Mouse (Mus musculus): ENCODE measurements around the gene Pdk1. TPM values are rescaled to one million over a fixed set of nuclear protein-coding genes. Genes with fewer than 3 reads are reported as not detected.

Pdk1 gene
- 40.4 and 43.6 TPM in 2 replicates for polyA plus RNA-seq (2014; fragmentation: Nextera tagmentation; extraction: Ambion mirVana)

DNA sequence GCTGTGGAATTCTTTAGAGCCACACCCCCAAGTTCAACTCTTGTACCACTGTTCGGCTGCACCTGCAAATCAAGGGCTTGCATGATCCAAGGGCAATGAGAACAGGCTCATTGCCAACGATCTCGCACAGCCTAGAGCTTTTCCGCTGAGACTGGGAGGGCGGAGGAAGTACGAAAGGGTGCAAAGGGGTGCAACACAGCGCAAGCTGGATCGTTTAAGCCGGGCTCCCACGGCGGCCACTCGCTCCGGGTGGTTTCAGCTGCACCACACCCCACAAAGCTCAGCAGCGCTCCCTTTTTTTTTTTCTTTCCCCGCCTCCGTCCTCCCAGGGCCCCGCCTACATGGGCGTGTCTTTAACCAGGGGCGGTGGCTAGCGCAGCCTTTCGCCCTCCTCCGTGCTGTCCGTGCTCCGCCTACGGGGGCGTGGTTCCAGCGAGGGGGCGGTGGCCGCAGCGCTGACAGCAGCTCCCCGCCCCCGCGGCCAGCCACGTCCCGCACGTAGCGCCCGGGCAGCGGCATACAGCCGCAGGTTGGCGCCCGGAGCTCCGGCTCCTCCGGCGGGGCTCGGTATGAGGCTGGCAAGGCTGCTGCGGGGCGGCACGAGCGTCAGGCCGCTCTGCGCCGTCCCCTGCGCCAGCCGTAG is at the start of gene Pdk1:
Pdk1 (plus strand) TSS at position 424 of the 643 bp plus-strand sequence.
- ATAC-seq (replicated peaks; ENCODE audit: low FRiP score), result peak; percentile 96
- 0% methylated on average over 53 of the region's 55 CpGs for WGBS
- peak; percentile 99 for DNase-seq (ENCODE audit: low spot score)
- Histone ChIP-seq H3K27ac (ENCODE audit: low read depth, low read length) (peak within 1 kb of the TSS; percentile 57; the same call in 1 of the 2 replicates), H3K4me2 (ENCODE audit: low read depth, low read length, severe bottlenecking) (peak within 1 kb of the TSS; percentile 93), H3K27me3 (ENCODE audit: control insufficient read depth, insufficient read depth, low read length) (no peaks in the 10 kb centered on the region), H3K9me3 (ENCODE audit: control insufficient read depth, low read length) (no peaks in the 10 kb centered on the region), H3K4me3 (ENCODE audit: low read depth, low read length) (peak within 1 kb of the TSS; percentile 73), H3K9ac (ENCODE audit: low read length) (peak within 1 kb of the TSS; percentile 79), H3K4me1 (replicated peaks; ENCODE audit: control insufficient read depth, insufficient read depth, low read length) (peaks cover 2% of the 10 kb centered on the region; the same call in 1 of the 2 replicates), H3K36me3 (ENCODE audit: control insufficient read depth, insufficient read depth, low read length) (no peaks in the 10 kb centered on the region)

- Histone ChIP-seq H3K4me3 (ENCODE audit: low read depth, low read length) (no peak overlapping the region), H3K4me2 (ENCODE audit: low read depth, low read length, severe bottlenecking) (no peak overlapping the region), H3K9ac (ENCODE audit: low read length) (no peak overlapping the region), H3K9me3 (ENCODE audit: control insufficient read depth, low read length) (no peaks in the 10 kb centered on the region), H3K36me3 (ENCODE audit: control insufficient read depth, insufficient read depth, low read length) (peaks cover 4% of the 10 kb centered on the region; the same call in 1 of the 2 replicates), H3K27ac (ENCODE audit: low read depth, low read length) (no peak overlapping the region), H3K27me3 (ENCODE audit: control insufficient read depth, insufficient read depth, low read length) (no peaks in the 10 kb centered on the region), H3K4me1 (replicated peaks; ENCODE audit: control insufficient read depth, insufficient read depth, low read length) (no peaks in the 10 kb centered on the region)
- no peak for ATAC-seq (replicated peaks; ENCODE audit: low FRiP score)
- DNase-seq (ENCODE audit: low spot score), result no peak
- 82% methylated on average over 13 of the region's 13 CpGs for WGBS
These were observed 48.9 kb upstream of the Pdk1 start for GRCm38 (mm10) chr2:71824146-71824545.

GRCm38 (mm10) chr2:71827711-71828110 is 45.3 kb upstream of the Pdk1 start:
- H3K4me1 ChIP-seq (replicated peaks; ENCODE audit: control insufficient read depth, insufficient read depth, low read length), result no peaks in the 10 kb centered on the region
- peaks cover 3% of the 10 kb centered on the region; the same call in 1 of the 2 replicates for H3K36me3 ChIP-seq (ENCODE audit: control insufficient read depth, insufficient read depth, low read length)
- H3K9ac ChIP-seq (ENCODE audit: low read length), result no peak overlapping the region
- no peaks in the 10 kb centered on the region for H3K9me3 ChIP-seq (ENCODE audit: control insufficient read depth, low read length)
- DNase-seq (ENCODE audit: low spot score) (no peak), ATAC-seq (replicated peaks; ENCODE audit: low FRiP score) (no peak)
- 80% methylated on average over 13 of the region's 13 CpGs for WGBS
- H3K27ac ChIP-seq (ENCODE audit: low read depth, low read length), result no peak overlapping the region
- H3K4me3 ChIP-seq (ENCODE audit: low read depth, low read length), result no peak overlapping the region
- no peak overlapping the region for H3K4me2 ChIP-seq (ENCODE audit: low read depth, low read length, severe bottlenecking)
- no peaks in the 10 kb centered on the region for H3K27me3 ChIP-seq (ENCODE audit: control insufficient read depth, insufficient read depth, low read length)

- Histone ChIP-seq H3K36me3 (ENCODE audit: control insufficient read depth, insufficient read depth, low read length) (no peaks in the 10 kb centered on the region), H3K4me2 (ENCODE audit: low read depth, low read length, severe bottlenecking) (no peak overlapping the region), H3K4me1 (replicated peaks; ENCODE audit: control insufficient read depth, insufficient read depth, low read length) (no peaks in the 10 kb centered on the region), H3K9ac (ENCODE audit: low read length) (no peak overlapping the region), H3K9me3 (ENCODE audit: control insufficient read depth, low read length) (no peaks in the 10 kb centered on the region), H3K4me3 (ENCODE audit: low read depth, low read length) (no peak overlapping the region), H3K27me3 (ENCODE audit: control insufficient read depth, insufficient read depth, low read length) (no peaks in the 10 kb centered on the region), H3K27ac (ENCODE audit: low read depth, low read length) (no peak overlapping the region)
- WGBS, result 60% methylated on average over 11 of the region's 11 CpGs
- DNase-seq (ENCODE audit: low spot score), result no peak
- ATAC-seq (replicated peaks; ENCODE audit: low FRiP score), result no peak
These were observed 44.1 kb upstream of the Pdk1 start for GRCm38 (mm10) chr2:71828928-71829327.

DNA sequence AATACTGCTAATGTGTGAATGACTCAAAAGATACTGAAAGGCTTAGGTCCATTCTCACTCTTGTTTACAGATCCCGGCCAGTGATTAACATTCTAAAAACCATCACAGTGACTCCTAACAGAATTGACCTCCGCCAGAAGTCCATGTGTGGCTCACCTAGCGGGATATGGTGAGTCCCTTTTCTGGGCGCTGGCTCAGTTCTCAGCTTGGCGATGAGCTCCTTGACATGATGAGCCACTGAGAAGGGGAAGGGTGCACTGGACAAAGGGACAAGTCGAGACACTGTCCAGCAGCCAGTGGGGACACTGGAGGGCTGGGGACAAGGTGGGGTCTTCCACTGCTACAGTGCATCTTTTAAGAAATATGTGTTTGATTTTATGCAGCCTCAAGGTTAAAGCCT is 39.4 kb upstream of the Pdk1 start:
- H3K36me3 ChIP-seq (ENCODE audit: control insufficient read depth, insufficient read depth, low read length), result no peaks in the 10 kb centered on the region
- no peaks in the 10 kb centered on the region for H3K4me1 ChIP-seq (replicated peaks; ENCODE audit: control insufficient read depth, insufficient read depth, low read length)
- no peak overlapping the region for H3K9ac ChIP-seq (ENCODE audit: low read length)
- WGBS, result 90% methylated on average over 6 of the region's 6 CpGs
- DNase-seq (ENCODE audit: low spot score) (no peak), ATAC-seq (replicated peaks; ENCODE audit: low FRiP score) (no peak)
- H3K4me3 ChIP-seq (ENCODE audit: low read depth, low read length), result no peak overlapping the region
- no peaks in the 10 kb centered on the region for H3K27me3 ChIP-seq (ENCODE audit: control insufficient read depth, insufficient read depth, low read length)
- H3K4me2 ChIP-seq (ENCODE audit: low read depth, low read length, severe bottlenecking), result no peak overlapping the region
- H3K27ac ChIP-seq (ENCODE audit: low read depth, low read length), result no peak overlapping the region
- H3K9me3 ChIP-seq (ENCODE audit: control insufficient read depth, low read length), result no peaks in the 10 kb centered on the region

GRCm38 (mm10) chr2:71834371-71834770 is 38.7 kb upstream of the Pdk1 start:
- Histone ChIP-seq H3K36me3 (ENCODE audit: control insufficient read depth, insufficient read depth, low read length) (no peaks in the 10 kb centered on the region), H3K4me3 (ENCODE audit: low read depth, low read length) (no peak overlapping the region), H3K27ac (ENCODE audit: low read depth, low read length) (no peak overlapping the region), H3K4me2 (ENCODE audit: low read depth, low read length, severe bottlenecking) (no peak overlapping the region), H3K9ac (ENCODE audit: low read length) (no peak overlapping the region), H3K4me1 (replicated peaks; ENCODE audit: control insufficient read depth, insufficient read depth, low read length) (no peaks in the 10 kb centered on the region), H3K27me3 (ENCODE audit: control insufficient read depth, insufficient read depth, low read length) (no peaks in the 10 kb centered on the region), H3K9me3 (ENCODE audit: control insufficient read depth, low read length) (no peaks in the 10 kb centered on the region)
- 87% methylated on average over 7 of the region's 7 CpGs for WGBS
- no peak for ATAC-seq (replicated peaks; ENCODE audit: low FRiP score)
- DNase-seq (ENCODE audit: low spot score), result no peak

DNA sequence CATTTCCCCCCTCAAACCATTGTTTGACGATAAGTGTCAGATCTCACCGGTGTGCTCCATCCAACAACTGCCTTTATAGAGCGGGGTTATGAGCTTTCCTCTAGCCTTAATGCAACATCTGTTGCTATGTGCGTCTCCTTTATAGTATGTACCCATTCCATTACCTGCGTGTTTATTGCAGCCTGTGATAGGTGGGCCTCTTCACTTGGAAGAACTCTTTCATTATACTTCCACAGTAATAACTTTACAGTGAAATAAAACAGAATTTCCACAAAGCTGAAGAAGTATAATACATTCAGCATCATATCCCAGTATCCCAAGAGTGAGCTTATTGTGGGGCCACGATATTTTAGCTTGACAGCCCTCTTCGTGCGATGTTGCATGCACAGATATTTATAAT is 37.5 kb upstream of the Pdk1 start:
- H3K36me3 ChIP-seq (ENCODE audit: control insufficient read depth, insufficient read depth, low read length), result no peaks in the 10 kb centered on the region
- H3K27me3 ChIP-seq (ENCODE audit: control insufficient read depth, insufficient read depth, low read length), result no peaks in the 10 kb centered on the region
- ATAC-seq (replicated peaks; ENCODE audit: low FRiP score) (no peak), DNase-seq (ENCODE audit: low spot score) (no peak)
- no peak overlapping the region for H3K4me3 ChIP-seq (ENCODE audit: low read depth, low read length)
- H3K9ac ChIP-seq (ENCODE audit: low read length), result no peak overlapping the region
- H3K9me3 ChIP-seq (ENCODE audit: control insufficient read depth, low read length), result no peaks in the 10 kb centered on the region
- WGBS, result 88% methylated on average over 8 of the region's 8 CpGs
- H3K27ac ChIP-seq (ENCODE audit: low read depth, low read length), result no peak overlapping the region
- no peak overlapping the region for H3K4me2 ChIP-seq (ENCODE audit: low read depth, low read length, severe bottlenecking)
- H3K4me1 ChIP-seq (replicated peaks; ENCODE audit: control insufficient read depth, insufficient read depth, low read length), result no peaks in the 10 kb centered on the region

- H3K9me3 ChIP-seq (ENCODE audit: control insufficient read depth, low read length), result no peaks in the 10 kb centered on the region
- no peak overlapping the region for H3K4me2 ChIP-seq (ENCODE audit: low read depth, low read length, severe bottlenecking)
- ATAC-seq (replicated peaks; ENCODE audit: low FRiP score) (no peak), DNase-seq (ENCODE audit: low spot score) (no peak)
- H3K4me3 ChIP-seq (ENCODE audit: low read depth, low read length), result no peak overlapping the region
- no peak overlapping the region for H3K9ac ChIP-seq (ENCODE audit: low read length)
- H3K36me3 ChIP-seq (ENCODE audit: control insufficient read depth, insufficient read depth, low read length), result no peaks in the 10 kb centered on the region
- H3K4me1 ChIP-seq (replicated peaks; ENCODE audit: control insufficient read depth, insufficient read depth, low read length), result no peaks in the 10 kb centered on the region
- no peak overlapping the region for H3K27ac ChIP-seq (ENCODE audit: low read depth, low read length)
- H3K27me3 ChIP-seq (ENCODE audit: control insufficient read depth, insufficient read depth, low read length), result no peaks in the 10 kb centered on the region
- 92% methylated on average over 4 of the region's 4 CpGs for WGBS
These were observed 36.8 kb upstream of the Pdk1 start for GRCm38 (mm10) chr2:71836232-71836631.

GRCm38 (mm10) chr2:71837261-71837660 is 35.8 kb upstream of the Pdk1 start:
- Histone ChIP-seq H3K9me3 (ENCODE audit: control insufficient read depth, low read length) (no peaks in the 10 kb centered on the region), H3K9ac (ENCODE audit: low read length) (no peak overlapping the region), H3K4me3 (ENCODE audit: low read depth, low read length) (no peak overlapping the region), H3K4me2 (ENCODE audit: low read depth, low read length, severe bottlenecking) (no peak overlapping the region), H3K4me1 (replicated peaks; ENCODE audit: control insufficient read depth, insufficient read depth, low read length) (no peaks in the 10 kb centered on the region), H3K27me3 (ENCODE audit: control insufficient read depth, insufficient read depth, low read length) (no peaks in the 10 kb centered on the region), H3K27ac (ENCODE audit: low read depth, low read length) (no peak overlapping the region), H3K36me3 (ENCODE audit: control insufficient read depth, insufficient read depth, low read length) (no peaks in the 10 kb centered on the region)
- 74% methylated on average over 4 of the region's 4 CpGs for WGBS
- ATAC-seq (replicated peaks; ENCODE audit: low FRiP score) (no peak), DNase-seq (ENCODE audit: low spot score) (no peak)

Data from forebrain, embryonic 11.5 days (tissue).